19 mouse cellular contexts compared by ENCODE assay signal in genomic region chr13:16261145-16261544, GRCm38 (mm10).
"Had no signal": no experiment of that assay in that cellular context is flagged by ENCODE, and none has a peak within 500 bp of the region (broad histone marks: within the 10 kb centered on the region; RNA-seq: fewer than 3 reads in every experiment).

No protein-coding gene starts in this region.

- ATAC-seq: intestine, postnatal 0 days; lung, postnatal 0 days; midbrain, embryonic 13.5 days had no signal

- H3K9ac ChIP-seq: limb, embryonic 13.5 days; liver, embryonic 13.5 days; lung, embryonic 14.5 days; midbrain, embryonic 13.5 days had no signal

- H3K9me3 ChIP-seq: limb, embryonic 10.5 days; limb, embryonic 13.5 days; liver, embryonic 13.5 days; megakaryocyte, embryonic 14.5 days; midbrain, embryonic 10.5 days; midbrain, embryonic 13.5 days had no signal

- H3K27ac ChIP-seq: kidney, postnatal 0 days; layer of hippocampus, adult 2 months; limb, embryonic 10.5 days; limb, embryonic 13.5 days; liver, embryonic 13.5 days; midbrain, embryonic 10.5 days; midbrain, embryonic 13.5 days; stomach, postnatal 0 days had no signal

- H3K4me1 ChIP-seq: limb, embryonic 10.5 days; limb, embryonic 13.5 days; liver, embryonic 13.5 days; midbrain, embryonic 10.5 days; midbrain, embryonic 13.5 days had no signal

- DNase-seq: kidney, adult 2 months; kidney, postnatal 25 days; layer of hippocampus, adult 9-11 months; liver; liver, embryonic 13.5 days; lung, embryonic 14.5 days; thymus, adult 2 months; thymus, postnatal 14 days; thymus, postnatal 4 days had no signal

- H3K36me3 ChIP-seq: limb, embryonic 10.5 days; limb, embryonic 13.5 days; liver, embryonic 13.5 days; midbrain, embryonic 10.5 days; midbrain, embryonic 13.5 days had no signal

- H3K4me2 ChIP-seq: limb, embryonic 13.5 days; liver, embryonic 13.5 days; lung, embryonic 14.5 days; midbrain, embryonic 13.5 days had no signal

- H3K4me3 ChIP-seq: layer of hippocampus, adult 2 months; limb, embryonic 10.5 days; limb, embryonic 13.5 days; liver, embryonic 13.5 days; megakaryocyte, embryonic 14.5 days; midbrain, embryonic 10.5 days; midbrain, embryonic 13.5 days had no signal

- H3K27me3 ChIP-seq: limb, embryonic 13.5 days; liver, embryonic 13.5 days; megakaryocyte, embryonic 14.5 days; midbrain, embryonic 13.5 days had no signal
